Mouse (Mus musculus) intestine, embryonic 16.5 days (tissue): Measurements from ENCODE around the gene Dnajb2. TPM values are rescaled to one million over a fixed set of nuclear protein-coding genes. Genes with fewer than 3 reads are reported as not detected.

ENCODE experiments used
- ATAC-seq: fragments of 200-750 bp; cut with Nextera tagmentation; 2 replicates; pipeline ENCODE4 v1.8.0; 2017; ENCODE audit warnings: moderate TSS enrichment, moderate library complexity
- H3K27ac ChIP-seq: fragments of 300-500 bp; sonication (generic); 2 replicates; pipeline ENCODE4 v1.5.1; 2014; ENCODE audit warnings: mild to moderate bottlenecking, low read length
- H3K27me3 ChIP-seq: fragments of 300-500 bp; sonication (generic); replicated peaks from 2 replicates; pipeline ENCODE4 v1.6.1; 2014; ENCODE audit warnings: low read length, control low read depth, mixed read lengths; ENCODE audit not compliant: control insufficient read depth, insufficient read depth
- H3K36me3 ChIP-seq: fragments of 300-500 bp; sonication (generic); 2 replicates; pipeline ENCODE4 v1.6.1; 2014; ENCODE audit warnings: low read length, control low read depth; ENCODE audit not compliant: control insufficient read depth, insufficient read depth
- H3K4me1 ChIP-seq: fragments of 300-500 bp; sonication (generic); 2 replicates; pipeline ENCODE4 v1.6.1; 2014; ENCODE audit warnings: low read length, control low read depth, mixed read lengths; ENCODE audit not compliant: control insufficient read depth, insufficient read depth
- H3K4me2 ChIP-seq: fragments of 300-500 bp; sonication (generic); 2 replicates; pipeline ENCODE4 v1.6.1; 2014; ENCODE audit warnings: low read depth, low read length, control low read depth
- H3K4me3 ChIP-seq: fragments of 300-500 bp; sonication (generic); 2 replicates; pipeline ENCODE4 v1.5.1; 2014; ENCODE audit warnings: mild to moderate bottlenecking, low read length
- H3K9ac ChIP-seq: fragments of 300-500 bp; sonication (generic); 2 replicates; pipeline ENCODE4 v1.6.1; 2014; ENCODE audit warnings: low read depth, low read length
- H3K9me3 ChIP-seq: fragments of 300-500 bp; sonication (generic); 2 replicates; pipeline ENCODE4 v1.6.1; 2016; ENCODE audit warnings: low read length, control low read depth; ENCODE audit not compliant: control insufficient read depth
- WGBS: fragments of 180-500 bp; shearing (Covaris S2); extraction: QIAGEN DNeasy Blood & Tissue Kit; methylation state at CpG from one replicate; pipeline ENCODE4 v1.1.7; 2014; 5-methylcytosine and 5-hydroxymethylcytosine counted together
- polyA plus RNA-seq: library from polyadenylated mRNA; unstranded; fragments of >200 nt; fragmentation: Nextera tagmentation; extraction: Ambion mirVana; gene quantifications from 2 replicates; pipeline ENCODE4 v1.2.1, GENCODE M21; 2015

The Dnajb2 gene
- polyA plus RNA-seq, 1 experiment from 2014 or later = 24.3 TPM

DNA sequence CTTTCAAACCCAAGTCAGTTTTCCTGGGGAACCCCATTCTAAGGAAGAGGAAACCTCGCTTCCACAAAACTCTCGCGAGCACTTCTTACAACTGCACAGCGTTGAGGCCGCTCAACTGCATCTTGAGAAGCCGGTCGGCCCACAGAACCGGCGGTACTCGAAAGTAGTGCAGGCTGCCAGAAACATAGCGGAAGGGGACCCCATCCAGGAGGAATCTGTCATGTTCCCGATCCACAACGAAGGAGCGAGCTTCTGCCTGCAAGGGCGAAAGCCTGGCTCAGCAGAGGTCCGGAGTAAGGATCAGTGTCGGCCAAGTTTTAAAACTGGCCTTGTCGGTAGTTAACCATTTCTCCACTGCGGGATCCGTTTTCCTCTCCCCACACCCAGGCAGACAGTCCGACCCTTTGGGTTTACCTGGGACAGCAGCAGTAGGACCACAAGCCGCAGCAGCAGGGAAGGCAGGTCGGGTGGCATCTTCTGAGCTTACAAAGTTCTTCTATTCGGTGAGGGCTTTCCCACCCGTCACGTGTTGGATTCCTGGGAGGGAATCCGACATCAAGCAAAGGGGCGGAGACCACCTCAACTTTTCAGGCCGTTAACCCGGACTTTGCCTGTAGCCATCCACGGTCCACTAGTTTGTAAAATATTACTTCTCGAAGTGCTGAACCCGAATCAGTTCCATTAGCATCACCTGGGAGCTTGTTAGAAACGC is 27.1 kb upstream of the Dnajb2 start:
- 11% methylated on average over 34 of the region's 34 CpGs for WGBS
- Histone ChIP-seq H3K9me3 (no peaks in the 10 kb centered on the region), H3K27ac (peak overlapping the region; percentile 48; the same call in 1 of the 2 replicates), H3K9ac (peak overlapping the region; percentile 73), H3K27me3 (no peaks in the 10 kb centered on the region), H3K4me3 (peak overlapping the region; percentile 54), H3K4me1 (peaks cover 45% of the 10 kb centered on the region), H3K36me3 (peaks cover 13% of the 10 kb centered on the region), H3K4me2 (peak overlapping the region; percentile 66)
- ATAC-seq = no peak

DNA sequence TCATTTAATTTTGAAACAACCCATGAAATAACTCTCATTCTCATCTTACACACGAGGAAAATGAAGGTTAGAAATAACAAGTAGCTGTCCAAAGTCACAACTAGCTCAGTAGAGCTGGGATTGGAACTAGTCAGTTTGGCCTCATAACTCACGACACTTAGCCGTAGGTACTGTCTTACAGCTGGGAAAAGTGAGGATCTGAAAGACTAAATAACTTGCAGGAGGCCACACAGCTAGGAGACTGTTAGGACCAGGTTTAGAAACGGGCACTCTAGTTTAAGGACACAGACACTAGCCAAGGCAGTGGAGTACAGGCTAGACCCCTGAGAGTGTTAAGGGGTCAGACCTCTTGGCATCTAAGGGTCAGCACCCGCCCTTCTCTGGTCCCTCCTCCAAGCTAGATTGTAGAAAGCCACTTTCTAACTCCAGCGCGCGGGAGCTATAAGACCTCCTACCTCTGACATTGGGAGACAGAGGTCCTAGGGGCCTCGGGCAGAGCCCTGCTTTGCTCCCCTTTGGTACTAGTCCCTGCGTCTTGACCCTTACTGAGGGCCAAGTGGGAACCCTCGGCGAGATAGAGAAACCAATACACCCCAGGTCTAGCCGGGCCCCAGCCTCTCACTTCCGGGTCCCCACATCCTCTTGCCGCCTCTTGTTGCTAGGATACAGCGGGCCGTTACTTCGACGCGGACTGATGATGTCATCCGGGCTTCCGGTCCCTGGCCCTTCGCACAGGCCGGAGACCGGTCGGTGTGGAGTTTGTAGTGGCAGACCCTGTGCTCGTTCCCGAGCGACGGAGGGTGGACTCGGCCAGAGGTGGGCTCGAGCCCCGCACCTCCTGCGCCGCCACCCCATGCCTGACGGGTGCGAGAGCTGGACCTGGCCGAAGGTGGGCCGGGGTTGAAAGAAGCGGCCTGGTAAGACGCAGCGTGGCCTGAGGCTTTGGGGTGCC is 25.8 kb upstream of the Dnajb2 start, which contains the start of the genes Glb1l and Stk16:
Gene Glb1l (minus strand): TSS at position 678 of the 952 bp plus-strand sequence.
Gene Stk16 (plus strand): TSS at position 703 of the 952 bp plus-strand sequence.
- Histone ChIP-seq H3K4me2 (peak within 1 kb of the TSS; percentile 87), H3K9ac (peak within 1 kb of the TSS; percentile 96), H3K36me3 (peaks cover 14% of the 10 kb centered on the region), H3K27ac (0 out of 2 replicates have a peak within 1 kb of the TSS, but pooled peaks have one; percentile 42), H3K4me3 (peak within 1 kb of the TSS; percentile 90), H3K4me1 (peaks cover 55% of the 10 kb centered on the region), H3K9me3 (no peaks in the 10 kb centered on the region), H3K27me3 (no peaks in the 10 kb centered on the region)
- peak; percentile 86 for ATAC-seq
- 5% methylated on average over 42 of the region's 42 CpGs for WGBS

DNA sequence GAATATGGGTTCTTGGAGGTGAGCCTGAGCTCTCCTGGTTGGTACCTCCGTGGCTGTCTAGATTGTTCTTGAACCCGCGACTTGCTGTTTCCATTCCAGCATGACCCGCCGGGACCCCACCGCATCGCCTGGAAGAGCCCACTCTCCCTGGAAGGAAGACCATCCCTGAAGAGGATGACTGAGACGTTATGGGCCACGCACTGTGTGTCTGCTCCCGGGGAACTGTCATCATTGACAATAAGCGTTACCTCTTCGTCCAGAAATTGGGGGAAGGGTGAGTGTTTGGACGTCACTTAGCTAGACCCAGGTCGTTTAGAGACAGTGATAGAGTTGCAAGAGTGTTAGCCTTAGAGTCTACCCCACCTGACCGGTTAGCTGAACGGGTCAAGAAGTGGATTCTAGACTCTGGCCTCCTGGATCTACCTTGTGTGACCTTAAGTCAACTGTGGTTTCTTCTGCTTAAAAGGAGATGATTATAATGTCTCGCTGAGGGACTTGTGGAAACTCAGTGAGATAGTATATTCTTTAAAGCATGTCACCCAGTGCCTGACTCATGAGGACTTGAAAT is 25.0 kb upstream of the Dnajb2 start:
- Histone ChIP-seq H3K36me3 (peaks cover 21% of the 10 kb centered on the region), H3K9me3 (no peaks in the 10 kb centered on the region), H3K4me3 (peak overlapping the region; percentile 90), H3K27me3 (no peaks in the 10 kb centered on the region), H3K27ac (0 out of 2 replicates have a peak overlapping the region, but pooled peaks have one; percentile 42), H3K4me2 (peak overlapping the region; percentile 87), H3K4me1 (peaks cover 55% of the 10 kb centered on the region), H3K9ac (peak overlapping the region; percentile 96)
- ATAC-seq = no peak
- WGBS = 10% methylated on average over 17 of the region's 17 CpGs

DNA sequence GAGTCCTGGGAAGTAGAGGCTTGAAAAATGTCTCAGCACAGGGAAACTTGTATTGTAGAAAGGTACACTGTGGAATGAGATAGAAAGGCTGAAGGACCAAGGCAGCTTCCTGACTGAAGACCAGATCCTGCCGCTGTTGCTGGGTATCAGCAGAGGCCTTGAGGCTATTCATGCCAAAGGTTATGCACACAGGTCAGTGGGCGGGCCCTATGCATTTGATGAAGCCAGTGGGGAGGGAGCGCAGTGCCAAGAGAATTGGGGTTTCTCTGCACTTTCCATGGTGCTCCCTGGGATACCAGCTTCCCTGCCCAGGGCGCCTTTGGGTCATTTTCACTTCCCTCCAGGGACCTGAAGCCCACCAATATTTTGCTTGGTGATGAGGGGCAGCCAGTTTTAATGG is 23.7 kb upstream of the Dnajb2 start:
- 0 out of 2 replicates have a peak overlapping the region, but pooled peaks have one; percentile 8 for H3K4me2 ChIP-seq
- no peaks in the 10 kb centered on the region for H3K9me3 ChIP-seq
- no peak overlapping the region for H3K9ac ChIP-seq
- peaks cover 21% of the 10 kb centered on the region for H3K36me3 ChIP-seq
- H3K27me3 ChIP-seq = no peaks in the 10 kb centered on the region
- no peak overlapping the region for H3K27ac ChIP-seq
- H3K4me1 ChIP-seq = peaks cover 57% of the 10 kb centered on the region
- H3K4me3 ChIP-seq = no peak overlapping the region
- no peak for ATAC-seq
- WGBS = 61% methylated on average over 4 of the region's 4 CpGs

DNA sequence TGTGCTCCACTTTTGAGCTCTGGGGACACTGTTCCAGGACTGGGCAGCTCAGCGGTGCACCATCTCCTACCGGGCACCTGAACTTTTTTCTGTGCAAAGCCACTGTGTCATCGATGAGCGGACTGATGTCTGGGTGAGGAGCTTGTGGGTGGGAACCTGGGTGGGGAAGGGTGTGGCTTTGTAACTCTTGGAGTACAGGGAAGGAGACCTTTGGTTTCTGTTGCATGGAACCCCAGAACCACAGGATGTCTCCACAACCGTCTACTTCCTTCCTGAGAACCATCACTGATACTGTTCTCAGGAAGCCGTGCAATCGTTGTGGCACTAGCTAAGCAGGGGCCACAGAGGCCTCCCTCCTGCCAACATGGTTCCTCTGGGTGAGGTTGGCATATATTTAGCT is 23.1 kb upstream of the Dnajb2 start:
- peaks cover 21% of the 10 kb centered on the region for H3K36me3 ChIP-seq
- no peak overlapping the region for H3K4me3 ChIP-seq
- ATAC-seq = peak; percentile 3; the same call in 1 of the 2 replicates
- peaks cover 60% of the 10 kb centered on the region for H3K4me1 ChIP-seq
- WGBS = 75% methylated on average over 7 of the region's 7 CpGs
- no peak overlapping the region for H3K9ac ChIP-seq
- H3K27ac ChIP-seq = peak overlapping the region; percentile 89; the same call in 1 of the 2 replicates
- H3K27me3 ChIP-seq = no peaks in the 10 kb centered on the region
- 0 out of 2 replicates have a peak overlapping the region, but pooled peaks have one; percentile 8 for H3K4me2 ChIP-seq
- H3K9me3 ChIP-seq = no peaks in the 10 kb centered on the region

DNA sequence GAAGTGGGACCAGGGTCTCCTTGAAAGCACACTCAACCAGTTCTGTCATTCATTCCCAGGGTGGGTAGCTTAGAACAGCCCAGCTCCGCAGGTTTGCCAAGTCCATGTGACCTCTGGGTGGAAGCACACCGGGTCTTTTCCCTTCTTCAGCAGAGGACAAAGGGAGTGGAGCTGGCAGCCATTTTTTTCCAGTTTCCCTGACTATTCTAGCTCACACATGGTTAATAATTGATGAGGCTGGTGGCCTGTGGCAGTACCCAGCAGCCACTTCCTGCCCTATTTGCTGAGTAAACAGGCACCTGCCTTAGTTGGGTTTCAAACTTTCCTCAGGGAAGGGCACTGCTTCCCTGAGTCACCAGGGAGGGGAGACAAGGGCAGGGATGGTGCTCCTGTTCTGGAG is 21.8 kb upstream of the Dnajb2 start:
- H3K4me2 ChIP-seq = peak overlapping the region; percentile 14; the same call in 1 of the 2 replicates
- ATAC-seq = peak; percentile 62
- WGBS = 41% methylated on average over 2 of the region's 2 CpGs

DNA sequence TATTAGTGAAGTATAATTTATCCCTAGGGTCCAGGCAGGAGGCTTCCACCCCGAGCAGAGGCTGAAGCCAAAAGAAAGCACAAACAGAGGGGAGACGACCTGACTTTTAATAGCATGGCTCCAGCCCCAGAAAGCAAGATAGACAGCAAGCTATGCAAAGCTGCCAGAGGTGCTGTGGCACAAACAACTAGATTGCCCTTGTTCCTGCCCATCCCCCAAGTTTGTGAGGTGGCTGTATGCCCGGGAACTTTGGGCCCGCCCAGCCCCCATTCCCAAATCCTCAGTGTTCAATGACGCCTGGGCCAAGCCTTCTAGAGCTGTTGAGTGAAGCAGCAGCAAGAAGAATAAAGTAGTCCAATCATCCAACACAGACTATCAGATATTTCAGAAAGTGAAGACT is 21.3 kb upstream of the Dnajb2 start:
- no peak for ATAC-seq
- peaks cover 21% of the 10 kb centered on the region for H3K36me3 ChIP-seq
- H3K9me3 ChIP-seq = no peaks in the 10 kb centered on the region
- no peak overlapping the region for H3K4me3 ChIP-seq
- WGBS = 55% methylated on average over 5 of the region's 5 CpGs
- H3K27me3 ChIP-seq = peaks cover 11% of the 10 kb centered on the region; the same call in 1 of the 2 replicates
- H3K4me2 ChIP-seq = 0 out of 2 replicates have a peak overlapping the region, but pooled peaks have one; percentile 16
- H3K9ac ChIP-seq = no peak overlapping the region
- H3K4me1 ChIP-seq = peaks cover 57% of the 10 kb centered on the region
- H3K27ac ChIP-seq = peak overlapping the region; percentile 89

More for the DNA sequence above, 21.8 kb upstream of the Dnajb2 start:
- Histone ChIP-seq H3K9ac (peak overlapping the region; percentile 34; the same call in 1 of the 2 replicates), H3K4me1 (peaks cover 56% of the 10 kb centered on the region), H3K27me3 (peaks cover 7% of the 10 kb centered on the region; the same call in 1 of the 2 replicates), H3K36me3 (peaks cover 21% of the 10 kb centered on the region), H3K27ac (peak overlapping the region; percentile 89), H3K9me3 (no peaks in the 10 kb centered on the region), H3K4me3 (peak overlapping the region; percentile 13; the same call in 1 of the 2 replicates)

DNA sequence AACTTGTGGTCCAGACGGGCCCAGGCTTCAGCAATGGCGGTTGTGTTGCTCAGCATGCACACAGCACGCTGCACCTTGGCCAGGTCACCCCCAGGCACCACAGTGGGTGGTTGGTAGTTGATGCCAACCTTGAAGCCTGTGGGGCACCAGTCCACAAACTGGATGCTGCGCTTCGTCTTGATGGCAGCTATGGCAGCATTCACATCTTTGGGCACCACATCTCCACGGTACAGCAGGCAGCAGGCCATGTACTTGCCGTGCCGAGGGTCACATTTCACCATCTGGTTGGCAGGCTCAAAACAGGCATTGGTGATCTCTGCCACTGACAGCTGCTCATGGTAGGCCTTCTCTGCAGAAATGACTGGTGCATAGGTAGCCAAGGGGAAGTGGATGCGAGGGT is 20.4 kb upstream of the Dnajb2 start:
- H3K9me3 ChIP-seq = no peaks in the 10 kb centered on the region
- H3K9ac ChIP-seq = no peak overlapping the region
- ATAC-seq = no peak
- H3K4me3 ChIP-seq = no peak overlapping the region
- no peak overlapping the region for H3K27ac ChIP-seq
- peaks cover 53% of the 10 kb centered on the region for H3K4me1 ChIP-seq
- WGBS = 92% methylated on average over 9 of the region's 9 CpGs
- peaks cover 19% of the 10 kb centered on the region; the same call in 1 of the 2 replicates for H3K27me3 ChIP-seq
- no peak overlapping the region for H3K4me2 ChIP-seq
- peaks cover 21% of the 10 kb centered on the region for H3K36me3 ChIP-seq
